Mouse (Mus musculus) C2C12 (cell line): Measurements from ENCODE around the gene Supt3. TPM values are rescaled to one million over a fixed set of nuclear protein-coding genes. Genes with fewer than 3 reads are reported as not detected.

Experiments used
- H3K27me3 ChIP-seq: one replicate; pipeline ENCODE4 v1.6.1; 2011; ENCODE audit not compliant: control insufficient read depth, insufficient read depth, insufficient read length
- H3K36me3 ChIP-seq: one replicate; pipeline ENCODE4 v1.6.1; 2011; ENCODE audit not compliant: control insufficient read depth, insufficient read depth
- H3K4me3 ChIP-seq: one replicate; pipeline ENCODE4 v1.5.1; 2011; ENCODE audit warnings: mild to moderate bottlenecking, control low read depth; ENCODE audit not compliant: poor library complexity, insufficient read depth, severe bottlenecking
- H3K79me2 ChIP-seq: one replicate; pipeline ENCODE4 v1.6.1; 2011; ENCODE audit not compliant: control insufficient read depth, insufficient read depth
- H3K79me3 ChIP-seq: one replicate; pipeline ENCODE4 v1.6.1; 2011; ENCODE audit warnings: low read depth, control low read depth
- H3ac ChIP-seq: one replicate; pipeline ENCODE3; 2011; ENCODE audit warnings: low read depth; ENCODE audit not compliant: control insufficient read depth, insufficient read length
- CEBPB ChIP-seq: IDR thresholded peaks from one replicate; pipeline ENCODE4 v1.6.1; 2011; ENCODE audit warnings: low read depth, mild to moderate bottlenecking, control low read depth, moderate library complexity
- CTCF ChIP-seq: IDR thresholded peaks from one replicate; pipeline ENCODE4 v1.5.1; 2011; ENCODE audit not compliant: control insufficient read depth, insufficient read depth, insufficient read length
- FOSL1 ChIP-seq: IDR thresholded peaks from one replicate; pipeline ENCODE4 v1.8.0; 2011; ENCODE audit warnings: mild to moderate bottlenecking, low read length; ENCODE audit not compliant: poor library complexity, insufficient read depth, severe bottlenecking
- MAX ChIP-seq: IDR thresholded peaks from one replicate; pipeline ENCODE4 v1.6.1; 2011; ENCODE audit warnings: mild to moderate bottlenecking, control low read depth
- MYOD1 ChIP-seq: IDR thresholded peaks from one replicate; pipeline ENCODE4 v1.6.1; 2011; ENCODE audit warnings: low read depth; ENCODE audit not compliant: control insufficient read depth, insufficient read length
- MYOG ChIP-seq: IDR thresholded peaks from one replicate; pipeline ENCODE4 v1.6.1; 2011; ENCODE audit not compliant: control insufficient read depth, insufficient read length; ENCODE audit errors: extremely low read depth
- USF1 ChIP-seq: IDR thresholded peaks from one replicate; pipeline ENCODE4 v1.6.1; 2011; ENCODE audit warnings: low read depth, mild to moderate bottlenecking, control low read depth, moderate library complexity
- polyA plus RNA-seq: library from polyadenylated mRNA; unstranded; fragments of >200 nt; fragmentation: generic; extraction: Trizol; gene quantifications from one replicate; pipeline ENCODE4 v1.2.1, GENCODE M21; 2012; ENCODE audit warnings: missing spikeins

Gene Supt3
- polyA plus RNA-seq, 1 experiment: 18.1 TPM

DNA sequence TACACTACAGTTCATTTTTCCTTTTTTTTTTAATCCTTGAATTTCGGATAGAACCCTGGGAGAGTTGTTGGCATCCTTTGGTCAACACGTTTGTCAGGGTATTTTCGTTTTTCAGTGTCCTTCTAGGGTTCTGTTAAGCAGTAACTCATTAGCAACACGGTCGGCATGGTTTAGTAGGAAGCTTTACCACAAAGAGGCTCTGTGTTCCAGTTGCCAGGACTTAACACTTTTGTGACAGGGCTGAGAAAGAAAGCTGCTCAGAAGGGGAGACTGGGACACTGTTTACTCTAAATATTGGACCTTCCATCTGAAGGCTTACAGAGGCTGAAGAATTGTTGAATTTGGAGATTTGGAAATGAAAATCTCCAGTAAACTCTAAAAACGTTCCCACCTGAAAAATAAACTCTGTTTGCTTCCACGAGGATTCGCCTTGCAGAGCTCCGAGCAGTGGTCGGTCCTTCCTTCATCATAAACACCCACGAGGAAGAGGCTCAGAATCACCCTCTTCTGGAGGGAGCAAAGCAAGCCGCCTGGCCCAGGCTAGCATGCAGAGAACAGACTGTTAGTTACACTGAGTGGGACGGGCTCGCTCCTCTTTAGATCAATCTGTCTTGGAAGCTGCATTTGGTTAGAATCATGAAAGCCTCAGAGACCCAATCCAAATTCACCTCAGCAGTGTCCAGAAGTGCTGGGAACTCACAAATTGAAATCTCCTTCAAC lies 301.1 kb downstream of the Supt3 start:
- Histone ChIP-seq H3ac (no peak overlapping the region), H3K79me3 (no peaks in the 10 kb centered on the region), H3K79me2 (no peaks in the 10 kb centered on the region), H3K4me3 (no peak overlapping the region), H3K36me3 (no peaks in the 10 kb centered on the region), H3K27me3 (no peaks in the 10 kb centered on the region)
- TF ChIP-seq USF1: no peak
- TF ChIP-seq CTCF: no peak
- no peak for TF ChIP-seq FOSL1
- no peak for TF ChIP-seq MAX
- no peak for TF ChIP-seq CEBPB
- TF ChIP-seq MYOD1: no peak
- no peak for TF ChIP-seq MYOG

DNA sequence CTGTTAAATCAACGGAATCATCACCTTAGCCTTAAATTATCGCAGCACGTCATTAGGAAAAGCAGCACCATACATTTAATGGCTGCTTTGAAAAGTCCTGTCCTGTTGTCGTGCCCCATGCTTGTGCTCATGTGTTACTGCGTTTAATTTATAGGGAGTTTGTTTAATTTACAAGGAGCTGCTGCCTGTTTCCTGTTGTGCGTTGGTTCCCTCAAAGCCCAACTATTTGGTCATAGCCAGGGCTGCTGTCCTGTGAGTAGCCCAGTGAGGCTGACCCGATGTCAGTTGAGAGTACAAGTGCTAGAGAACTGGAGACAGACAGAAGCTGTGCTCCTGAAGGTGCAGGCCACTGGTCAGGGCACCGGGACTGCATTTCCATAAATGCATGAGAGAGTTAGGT lies 304.6 kb downstream of the Supt3 start:
- Histone ChIP-seq H3ac (no peak overlapping the region), H3K36me3 (no peaks in the 10 kb centered on the region), H3K79me3 (no peaks in the 10 kb centered on the region), H3K27me3 (no peaks in the 10 kb centered on the region), H3K4me3 (no peak overlapping the region), H3K79me2 (no peaks in the 10 kb centered on the region)
- no peak for TF ChIP-seq CTCF
- no peak for TF ChIP-seq FOSL1
- TF ChIP-seq CEBPB: no peak
- TF ChIP-seq MYOG: no peak
- no peak for TF ChIP-seq MYOD1
- TF ChIP-seq USF1: no peak
- TF ChIP-seq MAX: no peak

GRCm38 (mm10) chr17:45081955-45082475 lies 305.1 kb downstream of the Supt3 start:
- no peaks in the 10 kb centered on the region for H3K79me2 ChIP-seq
- no peak overlapping the region for H3ac ChIP-seq
- no peak overlapping the region for H3K4me3 ChIP-seq
- H3K36me3 ChIP-seq: no peaks in the 10 kb centered on the region
- TF ChIP-seq USF1 (no peak), MYOG (no peak), CTCF (no peak), MYOD1 (no peak), FOSL1 (no peak), MAX (no peak), CEBPB (no peak)
- no peaks in the 10 kb centered on the region for H3K79me3 ChIP-seq
- no peaks in the 10 kb centered on the region for H3K27me3 ChIP-seq

DNA sequence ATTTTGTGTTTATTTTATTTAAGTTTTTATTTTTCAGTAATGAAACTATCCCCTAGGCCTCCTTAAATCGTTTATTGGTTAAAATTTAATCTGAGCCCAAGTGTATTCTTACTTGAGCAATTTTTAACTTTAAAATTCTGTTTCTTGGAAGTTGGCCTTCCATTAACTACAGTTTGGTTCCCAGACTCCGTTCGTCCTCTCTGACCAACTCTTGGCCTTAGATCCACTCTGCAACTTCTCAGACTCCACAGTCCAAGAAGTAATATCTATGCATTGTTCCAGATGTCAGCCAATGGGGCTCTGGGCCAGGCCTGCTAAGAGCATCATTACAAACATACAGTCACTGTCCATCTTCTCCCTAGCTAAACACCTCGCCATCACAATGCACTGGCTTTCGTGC lies 309.4 kb downstream of the Supt3 start:
- TF ChIP-seq CTCF: no peak
- no peak for TF ChIP-seq MYOD1
- TF ChIP-seq USF1: no peak
- TF ChIP-seq MYOG: no peak
- no peak for TF ChIP-seq MAX
- no peak for TF ChIP-seq FOSL1
- no peak for TF ChIP-seq CEBPB
- Histone ChIP-seq H3K79me2 (no peaks in the 10 kb centered on the region), H3K79me3 (no peaks in the 10 kb centered on the region), H3K4me3 (no peak overlapping the region), H3K27me3 (no peaks in the 10 kb centered on the region), H3ac (no peak overlapping the region), H3K36me3 (no peaks in the 10 kb centered on the region)

DNA sequence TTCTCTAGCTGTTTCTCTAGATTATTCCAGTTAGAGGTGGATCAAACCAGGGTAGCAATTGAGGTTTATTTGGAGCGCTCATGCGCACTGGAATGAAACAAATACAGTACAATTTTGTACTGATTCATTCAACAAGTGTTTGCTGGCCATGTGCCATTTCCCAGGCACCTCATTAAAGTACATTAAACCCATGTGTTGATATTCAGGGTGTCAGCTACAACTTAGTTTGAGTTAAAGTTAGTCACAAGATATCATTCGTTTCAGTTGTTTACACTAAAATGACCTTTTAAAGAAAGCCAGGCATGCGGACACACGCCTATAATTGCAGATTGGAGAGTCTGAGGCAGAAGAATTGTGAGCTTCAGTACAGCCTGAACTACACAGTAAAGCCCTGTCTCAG lies 310.1 kb downstream of the Supt3 start:
- H3K79me2 ChIP-seq: no peaks in the 10 kb centered on the region
- no peak overlapping the region for H3K4me3 ChIP-seq
- no peaks in the 10 kb centered on the region for H3K36me3 ChIP-seq
- TF ChIP-seq CTCF (no peak), MYOG (no peak), CEBPB (no peak), USF1 (no peak), MAX (no peak), FOSL1 (no peak), MYOD1 (no peak)
- H3ac ChIP-seq: no peak overlapping the region
- H3K27me3 ChIP-seq: no peaks in the 10 kb centered on the region
- no peaks in the 10 kb centered on the region for H3K79me3 ChIP-seq
